Mouse (Mus musculus) lung, embryonic 14.5 days (tissue): ENCODE measurements at regions not wholly inside any gene's neighbourhood (a gene's known extent, or its start where the extent isn't known, plus 50 kb on each side); places are given as distances from the start of the nearest gene placed in this dataset.
A peak's percentile ranks its signal among the peaks of the same experiment; 100 is the strongest.

ENCODE experiments used
- ATAC-seq: fragments of 200-750 bp; cut with Nextera tagmentation; 2 replicates; pipeline ENCODE4 v1.8.0; 2017; ENCODE audit warnings: mild to moderate bottlenecking, moderate TSS enrichment, moderate library complexity; ENCODE audit not compliant: insufficient read depth
- DNase-seq: peaks from one replicate; pipeline ENCODE4 v3.0.0-alpha.2; 2015
- H3K27ac ChIP-seq: fragments of 300-500 bp; sonication (generic); 2 replicates; pipeline ENCODE4 v1.5.1; 2014; ENCODE audit warnings: low read depth, mild to moderate bottlenecking, moderate library complexity
- H3K27me3 ChIP-seq: fragments of 300-500 bp; sonication (generic); 2 replicates; pipeline ENCODE4 v1.6.1; 2014; ENCODE audit warnings: low read length, control low read depth; ENCODE audit not compliant: insufficient read depth
- H3K36me3 ChIP-seq: fragments of 300-500 bp; sonication (generic); 2 replicates; pipeline ENCODE4 v1.6.1; 2014; ENCODE audit warnings: control low read depth; ENCODE audit not compliant: insufficient read depth
- H3K4me1 ChIP-seq: fragments of 300-500 bp; sonication (generic); 2 replicates; pipeline ENCODE4 v1.6.1; 2014; ENCODE audit warnings: antibody characterized with exemption, control low read depth; ENCODE audit not compliant: insufficient read depth
- H3K4me2 ChIP-seq: fragments of 300-500 bp; sonication (generic); 2 replicates; pipeline ENCODE4 v1.6.1; 2014; ENCODE audit warnings: mild to moderate bottlenecking
- H3K4me3 ChIP-seq: fragments of 300-500 bp; sonication (generic); 2 replicates; pipeline ENCODE4 v1.5.1; 2014; ENCODE audit warnings: low read depth, low read length
- H3K9ac ChIP-seq: fragments of 300-500 bp; sonication (generic); 2 replicates; pipeline ENCODE4 v1.6.1; 2014
- H3K9me3 ChIP-seq: fragments of 300-500 bp; sonication (generic); 2 replicates; pipeline ENCODE4 v1.6.1; 2016; ENCODE audit warnings: low read depth, low read length, control low read depth
- CTCF ChIP-seq: IDR thresholded peaks from 2 replicates; pipeline ENCODE4 v1.5.1; 2016; ENCODE audit warnings: antibody characterized with exemption, low read depth
- WGBS: fragments of 180-500 bp; shearing (Covaris S2); extraction: QIAGEN DNeasy Blood & Tissue Kit; methylation state at CpG from one replicate; pipeline ENCODE4 v1.1.7; 2014; 5-methylcytosine and 5-hydroxymethylcytosine counted together

- Histone ChIP-seq H3K27me3 (no peaks in the 10 kb centered on the region), H3K4me3 (no peak overlapping the region)
- 73% methylated on average over 6 of the region's 6 CpGs for WGBS
Observed at GRCm38 (mm10) chr12:27838384-27838783, 496.0 kb upstream of the Sox11 start.

GRCm38 (mm10) chr12:27826208-27826607 lies 483.8 kb upstream of the Sox11 start:
- Histone ChIP-seq H3K27me3 (no peaks in the 10 kb centered on the region), H3K36me3 (no peaks in the 10 kb centered on the region), H3K4me2 (no peak overlapping the region), H3K4me3 (no peak overlapping the region), H3K27ac (no peak overlapping the region), H3K9me3 (no peaks in the 10 kb centered on the region), H3K4me1 (no peaks in the 10 kb centered on the region), H3K9ac (no peak overlapping the region)
- TF ChIP-seq CTCF: no peak
- DNase-seq (peak; percentile 41), ATAC-seq (no peak)
- 56% methylated on average over 5 of the region's 5 CpGs for WGBS

More at GRCm38 (mm10) chr12:27838384-27838783, 496.0 kb upstream of the Sox11 start:
- H3K4me1 ChIP-seq: no peaks in the 10 kb centered on the region
- H3K9me3 ChIP-seq: no peaks in the 10 kb centered on the region
- H3K9ac ChIP-seq: no peak overlapping the region
- H3K4me2 ChIP-seq: no peak overlapping the region
- DNase-seq: no peak
- no peak overlapping the region for H3K27ac ChIP-seq
- no peaks in the 10 kb centered on the region for H3K36me3 ChIP-seq
- no peak for ATAC-seq
- TF ChIP-seq CTCF: no peak

- no peaks in the 10 kb centered on the region for H3K9me3 ChIP-seq
- no peak for DNase-seq
- no peak for ATAC-seq
- no peak overlapping the region for H3K27ac ChIP-seq
- no peaks in the 10 kb centered on the region for H3K27me3 ChIP-seq
- H3K36me3 ChIP-seq: no peaks in the 10 kb centered on the region
- no peak overlapping the region for H3K4me2 ChIP-seq
- H3K4me3 ChIP-seq: no peak overlapping the region
- no peak overlapping the region for H3K9ac ChIP-seq
- no peaks in the 10 kb centered on the region for H3K4me1 ChIP-seq
- no peak for TF ChIP-seq CTCF
- WGBS: 26% methylated on average over 6 of the region's 6 CpGs
Observed at GRCm38 (mm10) chr12:27823392-27823791, 481.0 kb upstream of the Sox11 start.

DNA sequence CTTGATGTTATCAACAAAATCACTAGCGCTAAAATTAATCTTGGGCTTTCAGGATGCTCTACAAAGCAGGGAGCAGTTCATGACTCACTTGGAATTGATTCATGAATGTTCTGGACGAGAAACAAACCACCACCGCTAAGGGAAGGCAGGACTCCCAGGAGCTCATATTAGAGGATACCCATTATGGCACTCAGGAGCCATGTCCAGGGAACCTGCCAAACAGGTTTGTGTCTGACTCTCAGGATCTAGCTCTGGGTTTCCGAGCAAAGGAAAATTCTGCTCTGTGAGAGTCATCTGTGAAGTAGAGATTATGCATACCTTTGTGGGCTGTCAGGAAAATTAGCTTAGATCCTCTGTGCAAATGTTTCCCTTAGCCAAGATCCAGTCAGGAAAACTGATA lies 454.3 kb upstream of the Sox11 start:
- Histone ChIP-seq H3K4me1 (no peaks in the 10 kb centered on the region), H3K27me3 (no peaks in the 10 kb centered on the region), H3K9ac (no peak overlapping the region), H3K4me3 (no peak overlapping the region), H3K4me2 (no peak overlapping the region), H3K36me3 (no peaks in the 10 kb centered on the region), H3K9me3 (no peaks in the 10 kb centered on the region), H3K27ac (no peak overlapping the region)
- ATAC-seq (no peak; the same call in 1 of the 2 replicates), DNase-seq (peak; percentile 71)
- TF ChIP-seq CTCF: no peak
- 63% methylated on average over 4 of the region's 4 CpGs for WGBS

DNA sequence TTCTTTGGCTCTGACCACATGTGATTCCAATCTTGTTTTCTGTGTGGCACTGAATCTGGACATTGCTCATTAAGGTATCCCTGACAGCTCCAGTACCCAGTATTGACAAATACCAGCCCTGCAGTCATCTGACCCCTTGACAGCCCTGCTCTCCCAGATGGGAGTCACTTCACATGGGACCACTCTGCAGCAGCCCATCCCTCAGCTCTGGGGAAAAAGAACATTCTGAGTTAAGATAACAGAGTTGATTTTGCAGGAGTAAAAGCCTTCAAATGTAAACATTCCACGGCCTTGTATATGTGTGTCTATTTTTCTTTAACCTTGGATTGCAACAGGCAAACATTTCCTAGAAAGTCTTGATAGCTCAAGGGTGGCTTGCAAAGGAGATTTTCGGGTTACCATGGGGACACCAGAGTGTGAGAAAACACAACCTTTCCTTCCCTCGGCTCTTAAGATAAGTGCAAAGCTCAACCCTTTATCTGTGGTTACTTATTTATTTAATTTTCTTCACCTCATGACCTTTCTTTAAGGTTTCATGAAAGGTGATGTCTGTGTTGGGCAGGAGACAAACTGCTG lies 444.4 kb upstream of the Sox11 start:
- Histone ChIP-seq H3K4me2 (no peak overlapping the region), H3K9ac (no peak overlapping the region), H3K27me3 (no peaks in the 10 kb centered on the region), H3K4me1 (no peaks in the 10 kb centered on the region), H3K36me3 (no peaks in the 10 kb centered on the region), H3K9me3 (no peaks in the 10 kb centered on the region), H3K27ac (no peak overlapping the region), H3K4me3 (no peak overlapping the region)
- TF ChIP-seq CTCF: no peak
- ATAC-seq (peak; percentile 74), DNase-seq (peak; percentile 55)
- 8% methylated on average over 3 of the region's 3 CpGs for WGBS

DNA sequence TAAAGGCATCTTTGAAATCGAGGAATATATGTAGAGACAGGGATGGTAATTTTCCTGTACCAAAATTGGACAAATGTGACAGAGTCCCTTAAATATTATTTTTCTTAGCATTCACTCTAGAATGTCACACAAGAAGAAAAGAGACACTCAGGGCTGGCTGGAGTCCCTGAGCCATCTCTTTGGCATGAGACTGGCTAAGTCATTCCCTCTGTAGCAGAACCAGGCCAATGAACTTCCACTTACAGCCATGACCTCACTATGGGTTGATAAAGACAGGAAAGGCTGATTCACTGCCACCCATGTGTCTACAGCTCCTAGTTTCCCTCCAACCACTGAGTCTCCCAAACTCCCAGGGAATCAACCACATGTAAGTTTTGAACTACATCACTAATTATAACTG lies 438.4 kb upstream of the Sox11 start:
- H3K9ac ChIP-seq: no peak overlapping the region
- no peak overlapping the region for H3K4me3 ChIP-seq
- ATAC-seq (no peak), DNase-seq (no peak)
- no peaks in the 10 kb centered on the region for H3K27me3 ChIP-seq
- no peak overlapping the region for H3K4me2 ChIP-seq
- no peaks in the 10 kb centered on the region for H3K9me3 ChIP-seq
- no peaks in the 10 kb centered on the region for H3K36me3 ChIP-seq
- H3K4me1 ChIP-seq: no peaks in the 10 kb centered on the region
- TF ChIP-seq CTCF: no peak
- no peak overlapping the region for H3K27ac ChIP-seq
- WGBS: 83% methylated on average over 1 of the region's 1 CpGs

DNA sequence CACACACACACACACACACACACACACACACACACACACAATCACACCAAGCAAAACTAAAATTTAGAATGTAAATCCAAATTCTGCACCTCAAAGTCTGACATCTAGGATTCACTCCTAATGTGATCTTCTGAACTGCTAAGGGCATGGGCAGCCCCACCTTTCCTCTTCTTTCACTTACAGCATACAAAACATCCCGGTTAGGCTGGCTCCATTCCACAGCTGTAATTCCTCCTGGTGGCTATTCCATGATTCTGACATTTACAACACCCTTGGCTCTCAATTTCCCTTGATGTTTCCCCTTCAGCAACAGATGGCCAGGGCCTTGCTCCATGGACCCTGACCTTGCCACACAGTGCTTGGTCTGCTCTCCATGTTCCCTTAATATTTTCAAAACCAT lies 423.6 kb upstream of the Sox11 start:
- Histone ChIP-seq H3K4me1 (no peaks in the 10 kb centered on the region), H3K9ac (no peak overlapping the region), H3K9me3 (no peaks in the 10 kb centered on the region), H3K36me3 (no peaks in the 10 kb centered on the region), H3K4me2 (no peak overlapping the region), H3K27ac (no peak overlapping the region), H3K4me3 (no peak overlapping the region), H3K27me3 (no peaks in the 10 kb centered on the region)
- WGBS: 31% methylated on average over 1 of the region's 1 CpGs
- no peak for TF ChIP-seq CTCF
- no peak for DNase-seq
- no peak for ATAC-seq

DNA sequence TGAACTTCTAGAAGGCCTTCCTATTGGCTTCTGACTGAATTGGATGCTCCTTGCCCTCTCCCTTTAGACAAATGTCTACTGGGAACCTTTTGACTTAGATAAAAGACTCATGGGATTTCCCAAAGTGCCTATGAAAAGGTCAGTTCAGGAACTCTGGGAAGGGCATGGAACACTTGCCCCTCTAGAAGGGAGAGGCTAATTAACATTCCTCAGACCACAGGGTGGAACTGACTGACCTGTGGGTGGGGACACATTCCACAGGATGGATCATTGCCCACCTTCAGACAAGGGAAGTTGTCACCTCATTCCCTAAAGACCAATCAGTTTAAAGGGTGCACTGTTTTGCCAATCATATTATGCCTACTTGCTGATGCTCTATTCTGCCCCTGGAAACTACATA lies 416.6 kb upstream of the Sox11 start:
- ATAC-seq (no peak), DNase-seq (no peak)
- no peak for TF ChIP-seq CTCF
- Histone ChIP-seq H3K27me3 (no peaks in the 10 kb centered on the region), H3K4me1 (no peaks in the 10 kb centered on the region), H3K36me3 (no peaks in the 10 kb centered on the region), H3K4me2 (no peak overlapping the region), H3K9ac (no peak overlapping the region), H3K4me3 (no peak overlapping the region), H3K27ac (no peak overlapping the region), H3K9me3 (no peaks in the 10 kb centered on the region)
